ENCODE assay signal across 8 mouse cellular contexts in genomic region chr3:95816681-95817080, GRCm38 (mm10). TPM values are rescaled to one million over a fixed set of nuclear protein-coding genes. Genes with fewer than 3 reads are reported as not detected.
DNase-seq lines count a peak whose midpoint lies in the region; ATAC-seq and TF ChIP-seq lines count a peak whose summit lies in the region.

No protein-coding gene starts in this region.

- peaks cover 35% of the 10 kb centered on the region for H3K4me1 ChIP-seq in heart, embryonic 13.5 days
- H3K4me1 ChIP-seq in heart, adult 2 months (ENCODE audit: control insufficient read depth, insufficient read depth, low read length) = peaks cover 2% of the 10 kb centered on the region
- H3K4me1 ChIP-seq in MEL (ENCODE audit: control insufficient read depth in 1 of 2, insufficient read depth in 2 of 2, low read length in 2 of 2) = peaks cover 13% of the 10 kb centered on the region in 2 experiments
- H3K4me1 ChIP-seq in hindbrain, embryonic 11.5 days (replicated peaks; ENCODE audit: control insufficient read depth, insufficient read depth, low read length) = 0 out of 2 replicates have a peak, but pooled peaks cover 3% of the 10 kb centered on the region
- peaks cover 30% of the 10 kb centered on the region for H3K4me1 ChIP-seq in midbrain, embryonic 10.5 days

- 83% methylated on average over 3 of the region's 3 CpGs for WGBS in heart, embryonic 13.5 days
- 70% methylated on average over 3 of the region's 3 CpGs for WGBS in heart, adult 2 months
- WGBS in hindbrain, embryonic 11.5 days = 93% methylated on average over 3 of the region's 3 CpGs
- 96% methylated on average over 3 of the region's 3 CpGs for WGBS in midbrain, embryonic 10.5 days

- no peaks in the 10 kb centered on the region for H3K9me3 ChIP-seq in heart, embryonic 13.5 days
- H3K9me3 ChIP-seq in MEL (replicated peaks; ENCODE audit: insufficient read depth, low read length) = no peaks in the 10 kb centered on the region
- no peaks in the 10 kb centered on the region for H3K9me3 ChIP-seq in hindbrain, embryonic 11.5 days (ENCODE audit: control insufficient read depth, low read length)
- H3K9me3 ChIP-seq in midbrain, embryonic 10.5 days (replicated peaks) = no peaks in the 10 kb centered on the region

- peak overlapping the region; percentile 41 for H3K9ac ChIP-seq in heart, embryonic 13.5 days
- H3K9ac ChIP-seq in heart, adult 2 months (ENCODE audit: low read depth, low read length) = no peak overlapping the region
- no peak overlapping the region for H3K9ac ChIP-seq in MEL (ENCODE audit: control insufficient read depth, low read depth, low read length, poor library complexity, severe bottlenecking)
- no peak overlapping the region for H3K9ac ChIP-seq in hindbrain, embryonic 11.5 days (ENCODE audit: low read depth, low read length)

- TF ChIP-seq CTCF in heart, adult 2 months (IDR thresholded peaks at IDR 0.05) = no peak
- no peak for TF ChIP-seq CTCF in MEL (IDR thresholded peaks at IDR 0.05 in 2 of 3, conservative IDR thresholded peaks at IDR 0.05 in 1 of 3; ENCODE audit: control insufficient read depth in 1 of 3, insufficient read depth in 1 of 3, low read depth in 2 of 3, low read length in 3 of 3, poor library complexity in 1 of 3, severe bottlenecking in 1 of 3)

- intact Hi-C loops in heart, adult 2 months (cut with DNase I) = loop anchor here (5.0 kb wide), 2 partner anchors 114 to 179 kb away; no protein-coding TSS in a partner anchor

- ATAC-seq in heart, embryonic 13.5 days (ENCODE audit: extremely low read depth, insufficient number of reproducible peaks, low FRiP score, low TSS enrichment) = no peak
- no peak for ATAC-seq in hindbrain, embryonic 11.5 days (ENCODE audit: low FRiP score)
- ATAC-seq in inflammation-experienced regulatory T-cells, adult 6 months = no peak

- H3K79me2 ChIP-seq in heart, adult 2 months (replicated peaks; ENCODE audit: control insufficient read depth, insufficient read depth, low read length) = peaks cover 3% of the 10 kb centered on the region; the same call in 1 of the 2 replicates
- H3K79me2 ChIP-seq in MEL (ENCODE audit: control insufficient read depth, insufficient read depth, low read length, poor library complexity) = peaks cover 67% of the 10 kb centered on the region

- no peak for TF ChIP-seq RAD21 in MEL (IDR thresholded peaks at IDR 0.05; ENCODE audit: low read depth, low read length)

- peaks cover 8% of the 10 kb centered on the region for H3K36me3 ChIP-seq in heart, embryonic 13.5 days
- peaks cover 4% of the 10 kb centered on the region; the same call in 1 of the 2 replicates for H3K36me3 ChIP-seq in heart, adult 2 months (ENCODE audit: control insufficient read depth, insufficient read depth, low read length)
- peaks cover 4 to 35% of the 10 kb centered on the region in 2 experiments for H3K36me3 ChIP-seq in MEL (ENCODE audit: control insufficient read depth in 1 of 2, insufficient read depth in 2 of 2, low read length in 2 of 2)
- no peaks in the 10 kb centered on the region for H3K36me3 ChIP-seq in hindbrain, embryonic 11.5 days (ENCODE audit: control insufficient read depth, insufficient read depth, low read length)
- peaks cover 28% of the 10 kb centered on the region for H3K36me3 ChIP-seq in midbrain, embryonic 10.5 days

- peak overlapping the region; percentile 79 for H3K4me3 ChIP-seq in heart, embryonic 13.5 days
- H3K4me3 ChIP-seq in heart, adult 2 months = no peak overlapping the region
- peak overlapping the region in 1 of 2 experiments; percentile 9; a peak in 1 of 4 replicates for H3K4me3 ChIP-seq in MEL (ENCODE audit: control insufficient read depth in 1 of 2, insufficient read depth in 1 of 2, low read depth in 2 of 2, low read length in 2 of 2)
- H3K4me3 ChIP-seq in hindbrain, embryonic 11.5 days (ENCODE audit: low read depth, low read length) = peak overlapping the region; percentile 17; the same call in 1 of the 2 replicates
- peak overlapping the region; percentile 91; the same call in 1 of the 2 replicates for H3K4me3 ChIP-seq in midbrain, embryonic 10.5 days

- no peak for TF ChIP-seq EP300 in heart, adult 2 months (IDR thresholded peaks at IDR 0.05; ENCODE audit: insufficient read depth, low read depth, low read length)
- no peak for TF ChIP-seq EP300 in MEL (IDR thresholded peaks at IDR 0.05; ENCODE audit: low read depth in 1 of 2, low read length in 2 of 2)

- no peaks in the 10 kb centered on the region for H3K27me3 ChIP-seq in heart, embryonic 13.5 days (replicated peaks)
- H3K27me3 ChIP-seq in heart, adult 2 months (ENCODE audit: control insufficient read depth, insufficient read depth, low read length) = no peaks in the 10 kb centered on the region
- no peaks in the 10 kb centered on the region for H3K27me3 ChIP-seq in MEL (ENCODE audit: control insufficient read depth in 1 of 2, insufficient read depth in 2 of 2, low read length in 2 of 2)
- H3K27me3 ChIP-seq in hindbrain, embryonic 11.5 days (ENCODE audit: control insufficient read depth, insufficient read depth, low read length) = no peaks in the 10 kb centered on the region
- no peaks in the 10 kb centered on the region for H3K27me3 ChIP-seq in midbrain, embryonic 10.5 days (ENCODE audit: low read depth, poor library complexity, severe bottlenecking)

- DNase-seq in heart, adult 2 months = no peak
- peak; percentile 67 for DNase-seq in MEL (ENCODE audit: low read depth, low spot score)
- no peak for DNase-seq in hindbrain, embryonic 11.5 days (ENCODE audit: low spot score)
- no peak for DNase-seq in midbrain, embryonic 10.5 days (ENCODE audit: low spot score)
- no peak for DNase-seq in spleen, postnatal 4 days (ENCODE audit: low spot score in 2 of 2)
- no peak for DNase-seq in ovary, postnatal 10 days (ENCODE audit: low spot score)

- H3K4me2 ChIP-seq in heart, embryonic 13.5 days = peak overlapping the region; percentile 67
- H3K4me2 ChIP-seq in hindbrain, embryonic 11.5 days (replicated peaks; ENCODE audit: low read depth, low read length) = no peak overlapping the region

- no peak overlapping the region for H3K27ac ChIP-seq in heart, embryonic 13.5 days (replicated peaks)
- no peak overlapping the region for H3K27ac ChIP-seq in heart, adult 2 months
- H3K27ac ChIP-seq in MEL (ENCODE audit: control insufficient read depth, low read depth, low read length) = no peak overlapping the region
- H3K27ac ChIP-seq in hindbrain, embryonic 11.5 days (ENCODE audit: low read depth, low read length) = no peak overlapping the region
- no peak overlapping the region for H3K27ac ChIP-seq in midbrain, embryonic 10.5 days (replicated peaks)

- no peak for TF ChIP-seq POLR2A in heart, adult 2 months (IDR thresholded peaks at IDR 0.05; ENCODE audit: insufficient read depth, low read depth, low read length)
- TF ChIP-seq POLR2A in MEL (IDR thresholded peaks at IDR 0.05; ENCODE audit: control insufficient read depth in 1 of 2, insufficient read depth in 1 of 2, low read depth in 1 of 2, low read length in 2 of 2, poor library complexity in 1 of 2) = no peak

TF ChIP-seq in MEL, 35 proteins besides CTCF, POLR2A, EP300 and RAD21 (continues in another document):
- no peak for TF ChIP-seq HCFC1 (IDR thresholded peaks at IDR 0.05; ENCODE audit: low read depth, low read length)

RNA-seq across cellular contexts. Expression of gene Rprd2, which starts 2.0 kb away (rescaled TPM):
- polyA plus RNA-seq in heart, embryonic 13.5 days (2015; fragmentation: Nextera tagmentation; extraction: Ambion mirVana) = 17.1 and 18.0 TPM in 2 replicates
- 10 to 100 TPM; 35.5 to 47.7 TPM for total RNA-seq in heart, adult 2 months (2021)
- 12.1 and 13.9 TPM in 2 replicates for polyA plus RNA-seq in heart, adult 2 months (2012; rRNA removed)
- total RNA-seq in MEL (2012; rRNA removed) = 16.3 and 17.1 TPM in 2 replicates
- 10 to 100 TPM; 31.9 to 42.0 TPM for polyA plus RNA-seq in MEL (2012; ENCODE audit: insufficient read depth in 1 of 2, insufficient read length in 2 of 2, low read depth in 1 of 2, low replicate concordance in 2 of 2, missing spikeins in 1 of 2)
- 26.0 and 27.4 TPM in 2 replicates for polyA plus RNA-seq in hindbrain, embryonic 11.5 days (2014; fragmentation: Nextera tagmentation; extraction: Ambion mirVana)
- 18.1 and 22.1 TPM in 2 replicates for polyA plus RNA-seq in midbrain, embryonic 10.5 days (2016; fragmentation: Nextera tagmentation; extraction: Ambion mirVana)
- 10 to 100 TPM; 22.7 to 35.5 (median 27.1) TPM for polyA plus RNA-seq in inflammation-experienced regulatory T-cells, adult 6 months (2017; shearing (Covaris generic))

RNA-seq across cellular contexts. Expression of gene Prpf3, which starts 39.0 kb away (rescaled TPM):
- polyA plus RNA-seq in heart, embryonic 13.5 days (2015; fragmentation: Nextera tagmentation; extraction: Ambion mirVana) = 25.0 and 29.1 TPM in 2 replicates
- total RNA-seq in heart, adult 2 months (2021) = 10 to 100 TPM; 19.4 to 24.0 TPM
- polyA plus RNA-seq in heart, adult 2 months (2012; rRNA removed) = 9.3 and 13.2 TPM in 2 replicates
- 109 and 126 TPM in 2 replicates for total RNA-seq in MEL (2012; rRNA removed)
- 100 to 1,000 TPM; 199 to 277 TPM for polyA plus RNA-seq in MEL (2012; ENCODE audit: insufficient read depth in 1 of 2, insufficient read length in 2 of 2, low read depth in 1 of 2, low replicate concordance in 2 of 2, missing spikeins in 1 of 2)
- polyA plus RNA-seq in hindbrain, embryonic 11.5 days (2014; fragmentation: Nextera tagmentation; extraction: Ambion mirVana) = 60.8 and 69.9 TPM in 2 replicates
- 65.8 and 66.5 TPM in 2 replicates for polyA plus RNA-seq in midbrain, embryonic 10.5 days (2016; fragmentation: Nextera tagmentation; extraction: Ambion mirVana)
- polyA plus RNA-seq in inflammation-experienced regulatory T-cells, adult 6 months (2017; shearing (Covaris generic)) = 10 to 100 TPM; 46.9 to 48.5 (median 48.3) TPM

RNA-seq across cellular contexts. Expression of gene Mrps21, which starts 54.6 kb away (rescaled TPM):
- 362 and 399 TPM in 2 replicates for polyA plus RNA-seq in heart, embryonic 13.5 days (2015; fragmentation: Nextera tagmentation; extraction: Ambion mirVana)
- total RNA-seq in heart, adult 2 months (2021) = 100 to 1,000 TPM; 314 to 350 TPM
- 174 and 218 TPM in 2 replicates for polyA plus RNA-seq in heart, adult 2 months (2012; rRNA removed)
- 524 and 586 TPM in 2 replicates for total RNA-seq in MEL (2012; rRNA removed)
- polyA plus RNA-seq in MEL (2012; ENCODE audit: insufficient read depth in 1 of 2, insufficient read length in 2 of 2, low read depth in 1 of 2, low replicate concordance in 2 of 2, missing spikeins in 1 of 2) = 100 to 1,000 TPM in 1 of 2 experiments, not detected in 1; 469 TPM
- 329 and 340 TPM in 2 replicates for polyA plus RNA-seq in hindbrain, embryonic 11.5 days (2014; fragmentation: Nextera tagmentation; extraction: Ambion mirVana)
- polyA plus RNA-seq in midbrain, embryonic 10.5 days (2016; fragmentation: Nextera tagmentation; extraction: Ambion mirVana) = 354 and 390 TPM in 2 replicates
- polyA plus RNA-seq in inflammation-experienced regulatory T-cells, adult 6 months (2017; shearing (Covaris generic)) = 100 to 1,000 TPM; 281 to 394 (median 321) TPM

RNA-seq across cellular contexts. Expression of gene Tars2, which starts 56.7 kb away (rescaled TPM):
- 39.5 and 40.0 TPM in 2 replicates for polyA plus RNA-seq in heart, embryonic 13.5 days (2015; fragmentation: Nextera tagmentation; extraction: Ambion mirVana)
- 10 to 100 TPM; 42.1 to 45.3 TPM for total RNA-seq in heart, adult 2 months (2021)
- polyA plus RNA-seq in heart, adult 2 months (2012; rRNA removed) = 31.3 and 54.4 TPM in 2 replicates
- total RNA-seq in MEL (2012; rRNA removed) = 138 and 141 TPM in 2 replicates
- polyA plus RNA-seq in MEL (2012; ENCODE audit: insufficient read depth in 1 of 2, insufficient read length in 2 of 2, low read depth in 1 of 2, low replicate concordance in 2 of 2, missing spikeins in 1 of 2) = 100 to 1,000 TPM in 1 of 2 experiments, not detected in 1; 237 TPM
- 42.6 and 49.7 TPM in 2 replicates for polyA plus RNA-seq in hindbrain, embryonic 11.5 days (2014; fragmentation: Nextera tagmentation; extraction: Ambion mirVana)
- 54.1 and 64.4 TPM in 2 replicates for polyA plus RNA-seq in midbrain, embryonic 10.5 days (2016; fragmentation: Nextera tagmentation; extraction: Ambion mirVana)
- polyA plus RNA-seq in inflammation-experienced regulatory T-cells, adult 6 months (2017; shearing (Covaris generic)) = 10 to 100 TPM; 47.7 to 80.0 (median 79.5) TPM
